Mouse (Mus musculus): Measurements from ENCODE around the gene Gpr146.
"Not testable (repeated sequence)": the region's sequence is repeated elsewhere in the genome, so short reads cannot be mapped to it uniquely, and the experiment has no call there.

Gpr146 gene

GRCm38 (mm10) chr5:139380385-139381248, 3.1 kb downstream of the Gpr146 start:
- intact Hi-C loops (cut with DNase I) = no loop called here

- intact Hi-C loops (cut with DNase I) = no loop called here
These were observed 4.4 kb downstream of the Gpr146 start for GRCm38 (mm10) chr5:139381586-139382513.

GRCm38 (mm10) chr5:139382760-139383159, 5.3 kb downstream of the Gpr146 start:
- intact Hi-C loops (cut with DNase I) = no loop called here

GRCm38 (mm10) chr5:139383234-139383633, 5.7 kb downstream of the Gpr146 start:
- intact Hi-C loops (cut with DNase I) = no loop called here

- intact Hi-C loops (cut with DNase I) = no loop called here
These were observed 7.0 kb downstream of the Gpr146 start for GRCm38 (mm10) chr5:139384531-139384930.

GRCm38 (mm10) chr5:139386047-139386446, 8.6 kb downstream of the Gpr146 start:
- intact Hi-C loops (cut with DNase I) = no loop called here

- intact Hi-C loops (cut with DNase I) = no loop called here
These were observed 10.1 kb downstream of the Gpr146 start for GRCm38 (mm10) chr5:139387329-139388194.

- intact Hi-C loops (cut with DNase I) = no loop called here
These were observed 10.7 kb downstream of the Gpr146 start for GRCm38 (mm10) chr5:139388195-139388570.

GRCm38 (mm10) chr5:139388694-139389675, 11.5 kb downstream of the Gpr146 start:
- intact Hi-C loops (cut with DNase I) = no loop called here

GRCm38 (mm10) chr5:139389676-139390061, 12.2 kb downstream of the Gpr146 start:
- intact Hi-C loops (cut with DNase I) = no loop called here

GRCm38 (mm10) chr5:139390324-139391119, 13.0 kb downstream of the Gpr146 start:
- intact Hi-C loops (cut with DNase I) = not testable (repeated sequence)

GRCm38 (mm10) chr5:139391309-139391990, 14.0 kb downstream of the Gpr146 start:
- intact Hi-C loops (cut with DNase I) = no loop called here

GRCm38 (mm10) chr5:139392219-139393196, 15.0 kb downstream of the Gpr146 start:
- intact Hi-C loops (cut with DNase I) = no loop called here

GRCm38 (mm10) chr5:139393197-139393588, 15.7 kb downstream of the Gpr146 start:
- intact Hi-C loops (cut with DNase I) = no loop called here

GRCm38 (mm10) chr5:139394399-139394798, 16.9 kb downstream of the Gpr146 start:
- intact Hi-C loops (cut with DNase I) = no loop called here

GRCm38 (mm10) chr5:139395528-139395927, 18.0 kb downstream of the Gpr146 start:
- intact Hi-C loops (cut with DNase I) = no loop called here

GRCm38 (mm10) chr5:139397359-139397916, 19.9 kb downstream of the Gpr146 start:
- intact Hi-C loops (cut with DNase I) = no loop called here

Measured in adrenal gland (tissue).